Mouse (Mus musculus) cerebellum, postnatal 4 days (tissue): ENCODE results near the gene Thada.
"Not testable (repeated sequence)": the region's sequence is repeated elsewhere in the genome, so short reads cannot be mapped to it uniquely, and the experiment has no call there.

Experiments used
- DNase-seq, 2 experiments: peaks; one replicate each; pipeline ENCODE4 v3.0.0; 2022; ENCODE audit warnings: low spot score in 2 of 2, mixed read lengths in 1 of 2

The Thada gene

GRCm38 (mm10) chr17:84291228-84291627 is 174.8 kb downstream of the Thada start:
- DNase-seq, result not testable (repeated sequence)

DNA sequence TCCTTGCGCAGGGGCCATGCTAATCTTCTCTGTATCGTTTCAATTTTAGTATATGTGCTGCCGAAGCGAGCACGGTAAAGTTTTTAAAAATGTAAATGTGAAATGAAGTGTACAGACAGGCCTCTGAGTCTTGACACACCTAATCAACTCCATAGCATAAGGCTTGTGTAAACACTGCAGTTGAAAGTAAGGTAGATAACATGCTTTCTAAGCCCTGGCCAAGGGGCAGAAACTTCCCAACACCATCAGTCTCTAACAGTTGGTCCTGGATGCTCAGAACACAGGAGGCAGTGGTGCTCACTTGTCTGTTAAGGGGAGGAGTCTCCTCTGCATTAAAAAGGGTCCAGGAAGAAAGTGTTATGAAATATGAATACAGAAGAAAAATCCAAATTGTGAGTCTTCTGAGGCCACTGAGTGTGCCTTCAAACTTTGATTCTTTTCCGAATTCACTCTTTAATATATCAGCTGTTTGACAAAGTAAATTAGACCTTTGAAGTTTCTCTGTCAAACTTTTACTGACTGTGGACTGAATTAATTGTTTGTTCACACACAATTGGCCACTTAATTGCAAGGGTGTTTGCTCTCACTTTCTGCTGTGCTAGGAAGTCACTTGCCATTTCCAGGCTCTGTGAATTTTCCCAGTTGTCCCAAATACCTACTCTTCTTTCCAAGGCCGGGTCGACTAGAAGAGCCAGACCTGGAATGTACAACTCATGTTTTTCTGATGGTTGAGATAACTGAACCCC is 178.2 kb downstream of the Thada start:
- DNase-seq, result no peak

DNA sequence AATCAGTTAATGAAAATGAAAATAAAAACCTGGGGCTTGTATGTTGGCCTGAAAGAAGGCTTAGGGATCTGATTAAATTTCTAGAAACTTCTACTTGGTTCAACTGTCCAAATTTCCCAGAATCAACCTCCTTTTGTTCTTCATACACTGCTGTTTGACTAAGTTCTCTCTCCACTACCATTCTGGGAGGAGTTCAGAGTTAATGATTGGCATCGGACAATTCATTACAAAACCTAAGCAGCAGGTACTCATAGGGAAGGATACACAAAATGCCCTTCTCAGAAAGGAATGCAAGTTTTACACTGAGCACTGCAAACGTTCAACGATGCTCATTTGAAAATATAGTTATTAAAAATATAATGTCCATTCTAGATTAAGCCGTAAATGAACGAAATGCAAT is 179.5 kb downstream of the Thada start:
- no peak for DNase-seq

DNA sequence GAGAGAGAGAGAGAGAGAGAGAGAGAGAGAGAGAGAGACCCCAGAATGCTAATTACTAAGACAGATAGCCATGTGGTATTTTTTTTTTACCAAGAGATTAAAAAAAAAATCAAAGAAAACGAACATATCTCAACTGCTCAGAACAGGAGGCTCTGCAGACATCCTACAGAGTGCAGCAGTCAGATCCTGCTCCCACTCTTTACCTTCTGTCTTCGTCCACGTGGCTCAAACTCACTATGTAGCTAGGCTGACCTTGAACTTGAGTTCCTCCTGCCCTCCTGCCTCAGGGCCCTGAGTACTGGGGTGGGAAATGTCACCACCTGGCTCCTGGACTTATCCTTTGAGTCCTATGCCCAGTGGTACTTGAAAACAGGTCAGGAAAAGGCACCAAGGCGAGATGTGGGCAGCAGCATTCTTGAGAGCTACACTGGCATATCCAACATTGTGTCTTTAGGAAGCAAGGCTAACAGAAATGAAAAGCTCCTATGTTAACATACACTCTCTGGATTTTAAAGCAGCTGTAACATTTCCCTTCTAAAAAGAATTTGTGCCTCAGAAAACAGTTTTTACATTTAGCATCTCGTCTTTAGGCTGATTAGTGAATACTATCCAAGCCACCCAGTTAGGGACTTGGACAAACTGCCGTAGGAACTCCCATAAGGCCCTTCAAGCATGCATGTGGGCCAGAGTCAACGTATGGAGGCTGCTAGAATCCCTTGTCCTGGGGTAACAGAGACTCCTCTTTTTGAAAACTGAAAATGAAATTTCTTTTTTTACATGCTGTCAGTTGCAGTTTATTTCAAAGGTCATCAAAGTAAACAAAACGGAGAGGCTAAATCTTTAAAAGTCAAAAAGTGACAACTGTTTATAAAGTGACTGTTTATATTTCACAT is 183.4 kb downstream of the Thada start:
- DNase-seq, result no peak

GRCm38 (mm10) chr17:84279001-84279400 is 187.0 kb downstream of the Thada start:
- no peak for DNase-seq

GRCm38 (mm10) chr17:84278193-84278953 is 187.6 kb downstream of the Thada start:
- DNase-seq, result no peak

GRCm38 (mm10) chr17:84274999-84275398 is 191.0 kb downstream of the Thada start:
- no peak for DNase-seq

DNA sequence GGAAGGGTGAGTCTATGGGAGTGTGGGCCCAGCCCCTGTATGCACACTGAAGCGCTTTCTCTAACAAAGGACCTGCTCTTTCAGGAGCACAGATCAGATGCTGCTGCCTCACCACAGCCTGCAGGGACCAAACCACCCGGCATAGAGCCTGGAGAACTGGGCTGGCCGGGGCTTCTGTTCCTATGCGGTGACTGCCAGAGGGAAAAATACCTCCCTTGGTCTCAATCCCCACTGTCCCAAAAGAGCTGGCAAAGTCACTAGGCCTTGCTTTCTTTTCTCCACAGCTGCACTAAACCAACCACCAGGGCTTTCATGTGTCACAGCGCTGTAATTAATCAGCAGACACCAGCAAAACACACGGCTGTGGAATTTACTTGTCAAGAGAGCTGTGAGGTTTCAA is 191.8 kb downstream of the Thada start:
- DNase-seq, result no peak

- DNase-seq, result no peak
These were observed 193.3 kb downstream of the Thada start for GRCm38 (mm10) chr17:84272557-84273261.

DNA sequence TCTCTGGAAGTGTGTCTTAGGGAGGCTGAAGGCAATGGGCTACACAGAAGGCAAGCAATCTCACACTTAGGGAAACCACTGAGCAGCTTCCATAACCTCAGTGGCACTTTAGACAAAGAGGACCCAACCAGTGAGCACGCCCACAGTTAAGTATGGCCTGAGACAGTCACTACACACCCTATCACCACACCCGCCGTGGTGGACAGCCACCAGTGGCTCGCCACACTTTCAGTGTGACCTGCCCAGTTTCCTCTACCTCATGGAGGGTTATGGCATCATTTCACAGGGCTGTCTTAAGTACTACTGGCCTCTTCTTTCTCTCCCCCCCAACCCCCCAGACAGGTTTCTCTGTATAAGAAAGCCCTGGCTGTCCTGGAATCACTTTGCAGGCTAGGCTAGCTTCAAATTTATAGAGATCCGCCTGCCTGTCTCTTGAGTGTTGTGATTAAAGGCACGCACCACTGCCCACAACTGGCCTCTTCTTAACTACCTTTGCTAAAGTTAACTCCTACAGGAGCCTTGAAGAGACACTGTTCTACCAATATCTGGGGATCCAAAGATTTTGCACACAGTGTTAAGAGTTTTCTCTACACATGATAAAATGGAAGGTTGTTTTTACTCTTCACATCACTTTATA is 194.3 kb downstream of the Thada start:
- no peak for DNase-seq

DNA sequence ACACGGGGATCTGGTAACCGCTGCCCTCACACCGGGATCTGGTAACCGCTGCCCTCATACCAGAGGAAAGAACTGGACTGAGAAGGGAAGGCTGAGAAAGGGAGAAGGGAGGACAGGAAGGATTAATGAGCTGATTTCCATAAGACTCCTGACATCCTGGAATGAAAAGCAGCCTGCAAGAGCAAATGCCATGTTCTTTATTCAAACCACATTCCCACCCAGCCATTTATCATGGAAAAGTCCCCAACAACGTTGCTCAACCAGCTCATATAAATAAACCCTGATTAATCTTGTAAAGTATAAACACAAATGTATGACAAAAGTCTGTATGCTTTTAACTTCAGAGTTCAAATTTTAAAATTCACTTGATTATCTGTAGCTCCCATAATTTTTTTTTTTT is 196.3 kb downstream of the Thada start:
- DNase-seq, result no peak

GRCm38 (mm10) chr17:84268450-84268849 is 197.6 kb downstream of the Thada start:
- DNase-seq, result no peak

DNA sequence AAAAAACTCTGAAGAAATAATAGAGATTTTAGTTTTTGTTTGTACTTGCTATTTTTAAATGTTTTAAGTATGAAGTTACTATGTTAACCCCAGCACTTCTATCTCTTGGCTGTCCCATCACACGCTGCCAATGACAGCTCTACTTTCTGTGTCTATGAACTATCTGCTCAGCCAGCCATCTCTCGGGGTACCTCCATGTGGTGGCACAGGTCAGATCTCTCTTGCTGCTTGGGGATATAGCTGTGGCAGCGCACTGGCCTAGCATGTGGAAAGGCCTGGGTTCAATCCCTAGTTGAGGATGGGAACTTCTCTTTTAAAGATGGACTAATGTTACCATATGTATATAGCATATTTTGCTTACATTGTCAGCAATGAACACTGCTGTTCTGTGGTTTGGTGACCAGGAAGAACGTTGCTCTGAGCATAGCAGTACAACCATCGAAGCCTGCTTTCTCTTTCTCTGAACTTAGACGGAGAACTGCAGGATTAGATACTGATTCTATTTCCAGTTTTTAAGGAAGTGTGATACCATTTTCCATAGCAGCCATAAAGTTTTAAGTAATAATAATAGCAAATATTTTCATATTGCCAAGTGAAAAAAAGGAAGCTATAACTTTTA is 198.4 kb downstream of the Thada start:
- no peak for DNase-seq

DNA sequence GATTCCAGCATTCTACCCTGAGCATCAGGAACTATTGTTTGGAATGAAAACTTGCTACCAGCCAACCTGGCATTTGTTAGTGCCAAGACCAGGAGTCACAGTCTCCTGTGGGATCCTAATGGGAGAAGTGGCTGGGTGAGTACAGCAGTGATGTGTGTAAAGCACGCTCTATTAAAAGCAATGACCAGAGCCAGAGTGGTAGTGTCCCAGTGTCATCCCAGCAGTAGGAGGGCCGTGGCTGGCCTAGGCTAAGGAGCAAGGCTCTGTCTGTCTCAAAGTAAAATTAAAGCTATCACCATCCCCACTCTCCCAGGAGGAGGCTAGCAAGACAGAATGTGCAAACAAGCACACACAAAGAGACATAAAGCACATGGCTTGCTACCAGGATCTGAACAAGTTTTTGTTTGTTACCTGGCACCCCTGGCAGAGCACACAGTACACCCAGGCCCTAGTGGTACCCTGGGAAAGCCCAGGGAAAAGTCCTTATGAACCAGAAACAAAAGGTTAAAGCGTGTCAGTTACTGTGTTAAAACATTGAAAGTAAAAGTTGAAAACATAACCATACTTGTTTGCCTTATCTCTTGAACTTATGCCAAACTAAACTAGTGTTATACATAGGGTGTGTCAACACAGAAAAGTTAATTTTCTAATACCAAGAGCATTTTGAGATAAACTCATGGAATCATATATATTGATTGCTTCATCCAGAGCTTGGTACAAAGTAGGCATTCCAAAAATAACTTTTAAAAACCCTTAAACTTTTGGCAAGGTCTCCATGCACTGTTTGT is 199.7 kb downstream of the Thada start:
- no peak for DNase-seq

GRCm38 (mm10) chr17:84265480-84266130 is 200.4 kb downstream of the Thada start:
- DNase-seq, result no peak

GRCm38 (mm10) chr17:84264305-84264704 is 201.7 kb downstream of the Thada start:
- DNase-seq, result no peak

- no peak for DNase-seq
These were observed 202.4 kb downstream of the Thada start for GRCm38 (mm10) chr17:84263591-84263990.

- DNase-seq, result no peak
These were observed 203.6 kb downstream of the Thada start for GRCm38 (mm10) chr17:84262325-84262979.

DNA sequence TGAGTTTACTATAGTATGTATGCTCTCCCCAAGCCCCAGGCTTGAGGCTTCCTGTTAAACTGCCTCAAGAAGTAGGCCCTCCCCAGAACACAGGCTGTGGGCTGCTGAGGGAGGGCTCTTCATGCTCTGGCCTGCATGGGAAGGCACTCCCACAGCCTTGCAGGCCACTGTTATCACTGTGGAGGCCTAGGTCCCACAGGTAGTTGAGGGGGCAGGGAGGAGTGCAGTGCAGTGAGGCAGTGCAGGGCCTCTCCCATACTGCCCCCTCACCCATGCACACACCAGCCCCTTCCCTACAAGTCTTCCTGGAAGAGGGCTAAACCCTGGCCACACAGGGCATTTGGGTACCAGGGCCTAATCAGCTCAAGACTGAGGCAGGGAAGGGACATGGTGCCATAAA is 205.0 kb downstream of the Thada start:
- no peak for DNase-seq
